In the genomic region with DNA sequence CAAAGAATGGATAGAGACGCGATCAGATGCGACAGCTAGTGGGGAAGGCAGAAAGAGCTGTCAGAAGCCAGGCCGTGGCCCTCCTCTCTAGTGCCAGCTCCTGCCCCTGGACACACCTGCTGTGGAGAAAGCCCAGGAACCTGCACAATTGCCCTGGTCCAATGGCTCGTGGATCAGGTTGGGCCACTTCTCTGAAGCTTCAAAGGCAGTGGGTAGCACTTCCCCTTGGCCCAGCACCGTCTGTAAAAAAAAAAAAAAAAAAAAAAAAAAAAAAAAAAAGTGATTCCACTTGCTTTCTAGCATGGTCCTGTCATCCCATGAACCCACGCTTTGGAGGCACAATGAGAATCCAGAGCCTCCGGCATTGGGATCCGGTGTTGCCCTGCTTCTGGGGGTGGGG, we compare ENCODE assay signal across 9 mouse cellular contexts. TPM values are rescaled to one million over a fixed set of nuclear protein-coding genes. Genes with fewer than 3 reads are reported as not detected.
A peak's percentile ranks its signal among the peaks of the same experiment; 100 is the strongest.
DNase-seq lines count a peak whose midpoint lies in the region; ATAC-seq and TF ChIP-seq lines count a peak whose summit lies in the region.
"Had no signal": no experiment of that assay in that cellular context is flagged by ENCODE, and none has a peak within 500 bp of the region (broad histone marks: within the 10 kb centered on the region; RNA-seq: fewer than 3 reads in every experiment).

No protein-coding gene starts in this region.

- no peak overlapping the region for H3K4me3 ChIP-seq in kidney, embryonic 14.5 days (ENCODE audit: low read length)
- H3K4me3 ChIP-seq in hindbrain, embryonic 12.5 days, result no peak overlapping the region
- no peak overlapping the region for H3K4me3 ChIP-seq in liver, postnatal 0 days (ENCODE audit: low read depth, low read length)
- H3K4me3 ChIP-seq in stomach, embryonic 15.5 days (replicated peaks), result 0 out of 2 replicates have a peak overlapping the region, but pooled peaks have one; percentile 3

- 22% methylated on average over 9 of the region's 9 CpGs for WGBS in kidney, embryonic 14.5 days
- 43% methylated on average over 9 of the region's 9 CpGs for WGBS in hindbrain, embryonic 12.5 days
- 34% methylated on average over 9 of the region's 9 CpGs for WGBS in liver, postnatal 0 days (ENCODE audit: insufficient replicate concordance)
- WGBS in stomach, embryonic 15.5 days, result 33% methylated on average over 9 of the region's 9 CpGs

- H3K4me2 ChIP-seq in kidney, embryonic 14.5 days (replicated peaks; ENCODE audit: low read depth, low read length), result peak overlapping the region; percentile 21
- peak overlapping the region; percentile 27; the same call in 1 of the 2 replicates for H3K4me2 ChIP-seq in hindbrain, embryonic 12.5 days (replicated peaks)
- H3K4me2 ChIP-seq in liver, postnatal 0 days (ENCODE audit: low read depth, low read length), result peak overlapping the region; percentile 15
- peak overlapping the region; percentile 41 for H3K4me2 ChIP-seq in stomach, embryonic 15.5 days

- no peaks in the 10 kb centered on the region for H3K27me3 ChIP-seq in kidney, embryonic 14.5 days (ENCODE audit: control insufficient read depth, insufficient read depth, low read length)
- peaks cover 42% of the 10 kb centered on the region for H3K27me3 ChIP-seq in hindbrain, embryonic 12.5 days
- peaks cover 9% of the 10 kb centered on the region for H3K27me3 ChIP-seq in liver, postnatal 0 days (ENCODE audit: insufficient read depth, low read length)
- H3K27me3 ChIP-seq in stomach, embryonic 15.5 days (replicated peaks), result no peaks in the 10 kb centered on the region
- H3K27me3 ChIP-seq: Patski had no signal

- TF ChIP-seq CTCF in liver, postnatal 0 days (IDR thresholded peaks at IDR 0.05; ENCODE audit: low read depth), result no peak

- no peak for TF ChIP-seq EP300 in liver, postnatal 0 days (IDR thresholded peaks at IDR 0.05; ENCODE audit: low read depth)

- no peaks in the 10 kb centered on the region for H3K9me3 ChIP-seq in kidney, embryonic 14.5 days (ENCODE audit: control insufficient read depth, low read length)
- H3K9me3 ChIP-seq in hindbrain, embryonic 12.5 days (replicated peaks), result no peaks in the 10 kb centered on the region
- no peaks in the 10 kb centered on the region for H3K9me3 ChIP-seq in liver, postnatal 0 days (ENCODE audit: low read length)
- H3K9me3 ChIP-seq in stomach, embryonic 15.5 days, result no peaks in the 10 kb centered on the region

- no peak; the same call in 1 of the 2 replicates for ATAC-seq in kidney, embryonic 14.5 days (ENCODE audit: low FRiP score, low TSS enrichment)
- ATAC-seq in hindbrain, embryonic 12.5 days (ENCODE audit: low FRiP score), result no peak
- no peak for ATAC-seq in liver, postnatal 0 days
- ATAC-seq in stomach, embryonic 15.5 days (ENCODE audit: insufficient read depth, low FRiP score, low read depth), result no peak
- ATAC-seq in erythroid progenitor cell, adult 5-6 weeks (replicated peaks; ENCODE audit: low FRiP score, poor library complexity, severe bottlenecking), result no peak
- ATAC-seq: Patski had no signal

- H3K36me3 ChIP-seq in kidney, embryonic 14.5 days (ENCODE audit: control insufficient read depth, insufficient read depth, low read length), result no peaks in the 10 kb centered on the region
- no peaks in the 10 kb centered on the region for H3K36me3 ChIP-seq in hindbrain, embryonic 12.5 days
- H3K36me3 ChIP-seq in liver, postnatal 0 days (replicated peaks; ENCODE audit: insufficient read depth, low read length), result peaks cover 7% of the 10 kb centered on the region
- no peaks in the 10 kb centered on the region for H3K36me3 ChIP-seq in stomach, embryonic 15.5 days

- H3K4me1 ChIP-seq in kidney, embryonic 14.5 days (ENCODE audit: control insufficient read depth, insufficient read depth, low read length), result peaks cover 41% of the 10 kb centered on the region
- H3K4me1 ChIP-seq in hindbrain, embryonic 12.5 days, result peaks cover 45% of the 10 kb centered on the region
- H3K4me1 ChIP-seq in liver, postnatal 0 days (ENCODE audit: insufficient read depth), result peaks cover 18% of the 10 kb centered on the region
- H3K4me1 ChIP-seq in stomach, embryonic 15.5 days, result peaks cover 60% of the 10 kb centered on the region

- no peak overlapping the region for H3K27ac ChIP-seq in kidney, embryonic 14.5 days (ENCODE audit: low read depth, low read length)
- H3K27ac ChIP-seq in hindbrain, embryonic 12.5 days, result no peak overlapping the region
- H3K27ac ChIP-seq in liver, postnatal 0 days (ENCODE audit: low read depth), result no peak overlapping the region
- peak overlapping the region; percentile 86 for H3K27ac ChIP-seq in stomach, embryonic 15.5 days

- DNase-seq in kidney, adult 9 months, result no peak
- DNase-seq in liver, postnatal 0 days, result no peak
- DNase-seq in ovary, postnatal 10 days (ENCODE audit: low spot score), result no peak
- no peak for DNase-seq in natural killer cell, adult 2 months (ENCODE audit: low spot score in 2 of 2)

- H3K9ac ChIP-seq in kidney, embryonic 14.5 days (ENCODE audit: low read depth, low read length), result no peak overlapping the region
- H3K9ac ChIP-seq in hindbrain, embryonic 12.5 days, result no peak overlapping the region
- no peak overlapping the region for H3K9ac ChIP-seq in liver, postnatal 0 days (replicated peaks)
- no peak overlapping the region for H3K9ac ChIP-seq in stomach, embryonic 15.5 days

RNA-seq across cellular contexts. Expression of a gene that starts 7.1 kb away (rescaled TPM):
- polyA plus RNA-seq in kidney, embryonic 14.5 days (2014; fragmentation: Nextera tagmentation; extraction: Ambion mirVana), result 20.9 and 26.1 TPM in 2 replicates
- 10.6 and 11.0 TPM in 2 replicates for polyA plus RNA-seq in hindbrain, embryonic 12.5 days (2016; fragmentation: Nextera tagmentation; extraction: Ambion mirVana)
- polyA plus RNA-seq in liver, postnatal 0 days (2015; fragmentation: Nextera tagmentation; extraction: Ambion mirVana), result 22.6 and 22.9 TPM in 2 replicates
- 63.1 and 64.4 TPM in 2 replicates for polyA plus RNA-seq in stomach, embryonic 15.5 days (2015; fragmentation: Nextera tagmentation; extraction: Ambion mirVana)
- total RNA-seq in erythroid progenitor cell, adult 5-6 weeks (2015; ENCODE audit: low replicate concordance), result 199 and 217 TPM in 2 replicates
- total RNA-seq in erythroid progenitor cell, adult 5-6 weeks (2017; ENCODE audit: low replicate concordance), result 249 and 265 TPM in 2 replicates

RNA-seq across cellular contexts. Expression of a gene that starts 28.7 kb away (rescaled TPM):
- not detected in 2 replicates for polyA plus RNA-seq in kidney, embryonic 14.5 days (2014; fragmentation: Nextera tagmentation; extraction: Ambion mirVana)
- polyA plus RNA-seq in hindbrain, embryonic 12.5 days (2016; fragmentation: Nextera tagmentation; extraction: Ambion mirVana), result 1.0 and 1.3 TPM in 2 replicates
- not detected in 2 replicates for polyA plus RNA-seq in liver, postnatal 0 days (2015; fragmentation: Nextera tagmentation; extraction: Ambion mirVana)
- 0.23 and 0.42 TPM in 2 replicates for polyA plus RNA-seq in stomach, embryonic 15.5 days (2015; fragmentation: Nextera tagmentation; extraction: Ambion mirVana)
- not detected in 2 replicates for total RNA-seq in erythroid progenitor cell, adult 5-6 weeks (2015; ENCODE audit: low replicate concordance)
- total RNA-seq in erythroid progenitor cell, adult 5-6 weeks (2017; ENCODE audit: low replicate concordance), result not detected in 2 replicates

RNA-seq across cellular contexts. Expression of a gene that starts 54.4 kb away (rescaled TPM):
- not detected in 2 replicates for polyA plus RNA-seq in kidney, embryonic 14.5 days (2014; fragmentation: Nextera tagmentation; extraction: Ambion mirVana)
- 1.1 and 1.4 TPM in 2 replicates for polyA plus RNA-seq in hindbrain, embryonic 12.5 days (2016; fragmentation: Nextera tagmentation; extraction: Ambion mirVana)
- polyA plus RNA-seq in liver, postnatal 0 days (2015; fragmentation: Nextera tagmentation; extraction: Ambion mirVana), result not detected in 2 replicates
- not detected in 2 replicates for polyA plus RNA-seq in stomach, embryonic 15.5 days (2015; fragmentation: Nextera tagmentation; extraction: Ambion mirVana)
- not detected in 2 replicates for total RNA-seq in erythroid progenitor cell, adult 5-6 weeks (2015; ENCODE audit: low replicate concordance)
- total RNA-seq in erythroid progenitor cell, adult 5-6 weeks (2017; ENCODE audit: low replicate concordance), result not detected in 2 replicates
